Mouse (Mus musculus) C3H10T1/2 (cell line): ENCODE measurements around the gene Gtf3c6. TPM values are rescaled to one million over a fixed set of nuclear protein-coding genes. Genes with fewer than 3 reads are reported as not detected.

Source experiments
- polyA plus RNA-seq, 2 experiments: library from polyadenylated mRNA; unstranded; fragments of >200 nt; fragmentation: generic; extraction: Trizol; gene quantifications; one replicate each; pipeline ENCODE4 v1.2.1; 2012; ENCODE audit warnings: missing spikeins in 2 of 2

Gtf3c6 gene
- 10 to 100 TPM; 11.1 to 32.2 TPM for polyA plus RNA-seq

DNA sequence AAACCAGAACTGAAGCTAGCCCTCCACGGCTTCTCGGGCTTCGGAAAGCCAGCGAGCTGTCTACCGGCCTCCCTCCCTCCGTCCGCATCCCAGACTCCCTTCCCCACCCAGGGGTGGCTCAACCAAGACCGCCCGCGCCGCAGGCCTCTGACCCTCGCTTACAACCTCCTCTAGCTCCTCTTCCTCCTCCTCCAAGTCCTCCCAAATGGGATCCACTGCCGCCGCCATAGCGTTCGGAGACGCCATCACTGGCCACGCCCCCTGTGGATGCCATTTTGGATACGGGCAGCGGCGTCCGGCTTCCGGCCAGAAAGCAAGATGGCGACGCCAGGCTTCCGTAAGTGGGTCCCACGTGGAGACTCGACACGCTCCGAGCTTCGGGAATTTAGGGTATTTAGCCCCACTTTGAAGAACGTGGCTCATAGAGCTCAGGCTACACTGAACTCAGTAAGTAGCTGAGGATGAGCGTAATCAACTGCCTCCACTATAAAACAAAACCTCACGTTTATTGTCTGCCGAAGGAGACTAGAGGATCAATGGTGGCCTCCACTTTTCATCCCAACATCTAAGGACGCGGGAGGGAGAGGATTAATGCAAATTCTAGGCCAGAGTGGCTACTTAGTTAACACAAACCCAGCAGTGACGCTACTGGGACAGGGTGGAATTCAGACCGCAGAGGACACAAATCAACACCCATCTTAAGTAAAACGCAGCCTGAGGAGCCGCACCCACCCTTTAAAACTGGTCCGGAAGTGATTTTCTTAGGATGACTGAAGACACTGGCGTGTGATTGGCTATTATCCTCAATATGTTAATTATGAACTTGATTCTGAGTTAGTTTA lies at the start of gene Gtf3c6:
Gtf3c6 (minus strand) TSS at position 695 of the 842 bp plus-strand sequence.

DNA sequence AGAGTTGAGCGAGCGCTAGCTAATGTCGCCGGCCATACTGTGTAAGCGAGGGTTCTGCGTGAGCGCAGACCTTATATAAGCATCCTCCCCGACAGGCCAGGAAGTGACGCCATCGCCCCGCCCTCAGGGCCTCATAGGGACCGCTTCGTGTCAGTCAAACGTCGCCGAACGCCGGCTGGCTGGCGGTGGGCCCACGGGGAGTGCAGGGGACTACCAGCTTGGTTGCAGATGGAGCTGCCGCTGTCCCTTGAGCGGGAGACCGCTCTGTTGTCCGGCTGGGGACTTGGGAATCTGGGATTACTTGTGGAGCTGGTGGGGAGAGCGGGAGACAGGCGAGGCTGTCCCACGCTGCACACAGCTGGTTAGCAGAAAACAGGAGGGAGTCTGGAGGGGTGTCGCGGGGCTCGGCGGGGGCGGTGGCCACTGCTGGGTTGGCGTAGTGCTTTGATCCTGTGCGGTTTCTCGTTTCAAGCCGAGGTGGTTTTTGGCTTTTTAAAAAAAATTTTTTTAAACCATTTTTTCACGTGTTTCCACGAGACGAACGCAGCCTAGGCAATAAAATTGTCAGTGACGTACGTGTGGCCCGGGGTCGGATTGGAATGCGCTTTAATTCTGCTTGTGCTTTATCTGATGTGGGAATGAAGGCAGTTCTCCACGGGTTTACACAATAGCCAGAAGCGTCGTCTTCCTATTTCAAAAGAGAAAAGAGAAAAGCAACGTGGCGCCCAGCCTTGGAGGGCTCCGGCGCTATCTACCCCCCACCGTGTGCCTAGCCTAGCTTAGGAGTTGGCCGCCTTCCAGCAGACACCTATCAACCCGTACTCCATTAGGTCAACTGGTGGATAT lies 44.5 kb upstream of the Gtf3c6 start, which contains the start of gene Amd1:
Amd1 (minus strand) TSS at position 47 of the 846 bp plus-strand sequence.

DNA sequence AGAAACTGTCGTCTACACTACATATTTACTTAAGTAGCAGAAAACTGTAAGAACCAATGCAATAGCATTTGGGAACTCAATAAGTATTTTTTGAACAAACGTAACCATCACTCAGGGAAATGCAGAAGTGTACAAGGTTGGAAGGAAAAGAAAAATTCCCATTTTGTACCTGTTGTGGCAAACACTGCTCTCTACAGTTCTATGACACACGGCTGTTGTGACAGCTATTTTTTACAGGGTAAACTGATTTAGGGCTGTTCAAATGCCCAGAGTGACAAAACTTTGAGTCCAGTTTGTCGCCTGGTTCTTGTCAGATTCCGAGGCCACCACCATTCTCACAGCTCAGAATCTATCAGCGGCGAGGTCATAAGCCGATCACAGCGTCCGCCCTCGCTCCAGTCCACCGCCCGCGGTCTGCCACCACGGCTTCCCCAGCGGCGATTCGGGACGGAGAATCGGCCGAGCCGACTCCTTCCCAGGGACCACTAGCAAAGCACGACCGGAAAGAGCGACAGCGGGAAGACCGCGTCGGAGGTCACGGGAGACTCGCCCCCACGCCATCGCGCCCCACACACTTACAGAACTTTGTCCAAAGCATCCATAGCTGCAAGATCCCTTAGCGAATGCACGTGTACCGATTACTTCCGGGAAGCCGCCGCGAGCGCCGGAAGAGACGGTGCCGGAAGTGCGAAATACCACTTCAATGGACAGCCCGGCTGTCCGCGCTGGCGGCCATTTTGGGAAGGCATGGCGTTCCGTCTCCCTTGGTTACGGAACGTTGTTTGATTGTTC lies 11.3 kb downstream of the Gtf3c6 start, which contains the start of gene Rpf2:
Rpf2 (minus strand) TSS at position 663 of the 792 bp plus-strand sequence.

Other genes with a start within 250 kb of the Gtf3c6 start
- under 1 TPM in 1 of 2 experiments, not detected in 1; 0.04 TPM for gene Mfsd4b1, start 232.8 kb downstream of the Gtf3c6 start, polyA plus RNA-seq
- gene Slc16a10, start 115.8 kb downstream of the Gtf3c6 start, polyA plus RNA-seq: 1 to 10 TPM in 1 of 2 experiments, under 1 TPM in 1; 0.82 to 1.5 TPM
- gene Rpf2, start 11.1 kb downstream of the Gtf3c6 start, polyA plus RNA-seq: 1 to 10 TPM; 4.0 to 7.7 TPM
- 10 to 100 TPM; 10.1 to 17.0 TPM for gene Amd1, start 44.1 kb upstream of the Gtf3c6 start, polyA plus RNA-seq
- gene Cdk19, start 81.5 kb upstream of the Gtf3c6 start, polyA plus RNA-seq: 10 to 100 TPM in 1 of 2 experiments, under 1 TPM in 1; 0.42 to 12.5 TPM